Mouse (Mus musculus) MEL (cell line): Measurements from ENCODE around the gene C1qtnf5. TPM values are rescaled to one million over a fixed set of nuclear protein-coding genes. Genes with fewer than 3 reads are reported as not detected.

Source experiments
- DNase-seq: peaks from one replicate; pipeline ENCODE4 v3.0.0; 2011; ENCODE audit warnings: low read depth, low spot score
- H3K27ac ChIP-seq: 2 replicates; pipeline ENCODE4 v1.5.1; 2012; ENCODE audit warnings: low read depth, mild to moderate bottlenecking, control low read depth, low read length, moderate library complexity; ENCODE audit not compliant: control insufficient read depth
- H3K27me3 ChIP-seq, 2 experiments: fragments of 150-350 bp in 1 of 2; sonication (generic) in 1 of 2; 2 replicates each; pipeline ENCODE4 v1.6.1; 2012; ENCODE audit warnings: low read length in 2 of 2, mild to moderate bottlenecking in 2 of 2, improper control_type of control experiment in 1 of 2, moderate library complexity in 1 of 2; ENCODE audit not compliant: insufficient read depth in 2 of 2, control insufficient read depth in 1 of 2
- H3K36me3 ChIP-seq, 2 experiments: 2 replicates each; pipeline ENCODE4 v1.6.1; 2012 to 2014; ENCODE audit warnings: low read length in 2 of 2, improper control_type of control experiment in 1 of 2, inconsistent platforms in 1 of 2, mild to moderate bottlenecking in 1 of 2; ENCODE audit not compliant: insufficient read depth in 2 of 2, control insufficient read depth in 1 of 2
- H3K4me1 ChIP-seq, 2 experiments: fragments of 150-350 bp in 1 of 2; sonication (generic) in 1 of 2; 2 replicates each; pipeline ENCODE4 v1.6.1; 2012; ENCODE audit warnings: low read length in 2 of 2, improper control_type of control experiment in 1 of 2, mild to moderate bottlenecking in 1 of 2; ENCODE audit not compliant: insufficient read depth in 2 of 2, control insufficient read depth in 1 of 2
- H3K4me3 ChIP-seq, 2 experiments: fragments of 150-350 bp in 1 of 2; sonication (generic) in 1 of 2; 2 replicates each; pipeline ENCODE4 v1.5.1; 2012; ENCODE audit warnings: low read depth in 2 of 2, low read length in 2 of 2, mild to moderate bottlenecking in 2 of 2, moderate library complexity in 2 of 2, control low read depth in 1 of 2, improper control_type of control experiment in 1 of 2; ENCODE audit not compliant: control insufficient read depth in 1 of 2, insufficient read depth in 1 of 2
- H3K79me2 ChIP-seq: 2 replicates; pipeline ENCODE4 v1.6.1; 2012; ENCODE audit warnings: mild to moderate bottlenecking, low read length, moderate library complexity; ENCODE audit not compliant: control insufficient read depth, poor library complexity, insufficient read depth
- H3K9ac ChIP-seq: 2 replicates; pipeline ENCODE4 v1.6.1; 2012; ENCODE audit warnings: low read depth, mild to moderate bottlenecking, control low read depth, low read length, moderate library complexity; ENCODE audit not compliant: control insufficient read depth, poor library complexity, severe bottlenecking
- H3K9me3 ChIP-seq: fragments of 150-350 bp; sonication (generic); replicated peaks from 2 replicates; pipeline ENCODE4 v1.6.1; 2012; ENCODE audit warnings: mild to moderate bottlenecking, low read length, improper control_type of control experiment, moderate library complexity; ENCODE audit not compliant: insufficient read depth
- BHLHE40 ChIP-seq: IDR thresholded peaks from 2 replicates; pipeline ENCODE4 v1.6.1; 2012; ENCODE audit warnings: low read depth, mild to moderate bottlenecking, inconsistent platforms, low read length, improper control_type of control experiment, borderline replicate concordance
- ELF1 ChIP-seq: IDR thresholded peaks from 2 replicates; pipeline ENCODE4 v1.6.1; 2014; ENCODE audit warnings: low read depth, mild to moderate bottlenecking, inconsistent platforms, low read length, improper control_type of control experiment, moderate library complexity
- EP300 ChIP-seq, 2 experiments: IDR thresholded peaks; 2 replicates each; pipeline ENCODE4 v1.6.1; 2011; ENCODE audit warnings: improper control_type of control experiment in 2 of 2, low read length in 2 of 2, low read depth in 1 of 2, mild to moderate bottlenecking in 1 of 2
- ETS1 ChIP-seq: IDR thresholded peaks from 2 replicates; pipeline ENCODE4 v1.6.1; 2012; ENCODE audit warnings: low read depth, mild to moderate bottlenecking, inconsistent platforms, low read length, improper control_type of control experiment, moderate library complexity
- GABPA ChIP-seq: IDR thresholded peaks from 2 replicates; pipeline ENCODE4 v1.6.1; 2012; ENCODE audit warnings: low read depth, mild to moderate bottlenecking, inconsistent platforms, low read length, improper control_type of control experiment, moderate library complexity
- HCFC1 ChIP-seq: IDR thresholded peaks from 2 replicates; pipeline ENCODE4 v1.6.1; 2012; ENCODE audit warnings: low read depth, mild to moderate bottlenecking, inconsistent platforms, low read length, improper control_type of control experiment, moderate library complexity
- JUND ChIP-seq: IDR thresholded peaks from 2 replicates; pipeline ENCODE4 v1.6.1; 2011; ENCODE audit warnings: low read depth, mild to moderate bottlenecking, improper control_type of control experiment, low read length
- KAT2A ChIP-seq: conservative IDR thresholded peaks from 2 replicates; pipeline ENCODE4 v1.6.1; 2012; ENCODE audit warnings: low read depth, low read length, improper control_type of control experiment, inconsistent platforms
- MAX ChIP-seq: IDR thresholded peaks from 2 replicates; pipeline ENCODE4 v1.6.1; 2011; ENCODE audit warnings: low read length, improper control_type of control experiment
- MEF2A ChIP-seq: IDR thresholded peaks from 2 replicates; pipeline ENCODE4 v1.6.1; 2014; ENCODE audit warnings: low read depth, mild to moderate bottlenecking, inconsistent platforms, low read length, improper control_type of control experiment; ENCODE audit not compliant: poor library complexity, insufficient replicate concordance, severe bottlenecking; ENCODE audit errors: extremely low read depth
- MYC ChIP-seq: IDR thresholded peaks from 2 replicates; pipeline ENCODE4 v1.6.1; 2011; ENCODE audit warnings: low read depth, mild to moderate bottlenecking, low read length, improper control_type of control experiment, moderate library complexity
- NRF1 ChIP-seq: IDR thresholded peaks from 2 replicates; pipeline ENCODE4 v1.6.1; 2014; ENCODE audit warnings: low read depth, mild to moderate bottlenecking, inconsistent platforms, low read length, improper control_type of control experiment, moderate library complexity; ENCODE audit not compliant: poor library complexity, insufficient read depth, severe bottlenecking
- RCOR1 ChIP-seq: IDR thresholded peaks from 2 replicates; pipeline ENCODE4 v1.6.1; 2012; ENCODE audit warnings: low read depth, mild to moderate bottlenecking, inconsistent platforms, low read length, improper control_type of control experiment
- SIN3A ChIP-seq: IDR thresholded peaks from 2 replicates; pipeline ENCODE4 v1.6.1; 2012; ENCODE audit warnings: low read length, improper control_type of control experiment, inconsistent platforms
- USF2 ChIP-seq, 2 experiments: IDR thresholded peaks; 2 replicates each; pipeline ENCODE4 v1.6.1; 2011 to 2012; ENCODE audit warnings: improper control_type of control experiment in 2 of 2, low read length in 2 of 2, borderline replicate concordance in 1 of 2, inconsistent platforms in 1 of 2, low read depth in 1 of 2, mild to moderate bottlenecking in 1 of 2; ENCODE audit not compliant: insufficient read depth in 1 of 2
- ZC3H11A ChIP-seq: IDR thresholded peaks from 2 replicates; pipeline ENCODE4 v1.6.1; 2012; ENCODE audit warnings: low read depth, mild to moderate bottlenecking, inconsistent platforms, low read length, improper control_type of control experiment
- polyA plus RNA-seq, 2 experiments: library from polyadenylated mRNA; stranded (reverse) in 1 of 2; unstranded in 1 of 2; fragments of >175 nt in 1 of 2; fragments of >200 nt in 1 of 2; gene quantifications; 2 replicates each; pipeline versions ENCODE4 v1.2.1 to v1.2.4; 2012; ENCODE audit warnings: low replicate concordance in 2 of 2, low read depth in 1 of 2; ENCODE audit not compliant: insufficient read length in 2 of 2, insufficient read depth in 1 of 2, missing spikeins in 1 of 2
- total RNA-seq: library from RNA; depleted of rRNA; stranded (reverse); fragments of 300-350 nt; gene quantifications from 2 replicates; pipeline ENCODE4 v1.2.3, GENCODE M21; 2012

C1qtnf5 gene
- total and polyA plus RNA-seq, 3 experiments: 0.13 to 0.19 TPM; not detected in 1

- Histone ChIP-seq H3K79me2 (no peaks in the 10 kb centered on the region; the same call in 1 of the 2 replicates), H3K9me3 (no peaks in the 10 kb centered on the region), H3K27ac (no peak overlapping the region), H3K27me3 (no peaks in the 10 kb centered on the region), H3K36me3 (peaks cover 0 to 3% of the 10 kb centered on the region in 2 experiments; a peak in 1 of 4 replicates), H3K4me1 (peaks cover 0 to 10% of the 10 kb centered on the region in 2 experiments; a peak in 1 of 4 replicates)
- TF ChIP-seq SIN3A: no peak
- no peak for TF ChIP-seq ETS1
- TF ChIP-seq EP300 (IDR thresholded peaks at IDR 0.05; ENCODE audit: low read depth in 1 of 2, low read length in 2 of 2): no peak
- no peak for TF ChIP-seq USF2 (IDR thresholded peaks at IDR 0.05; ENCODE audit: borderline replicate concordance in 1 of 2, insufficient read depth in 1 of 2, low read depth in 1 of 2, low read length in 2 of 2)
- TF ChIP-seq BHLHE40: no peak
- no peak for TF ChIP-seq MYC
- TF ChIP-seq ZC3H11A: no peak
- no peak for TF ChIP-seq NRF1
- TF ChIP-seq, all 39 proteins: peak for 0
- no peak overlapping the region for H3K9ac ChIP-seq
- no peak overlapping the region for H3K4me3 ChIP-seq
- no peak for DNase-seq
Measured at GRCm38 (mm10) chr9:44070113-44070843, 36.8 kb upstream of the C1qtnf5 start.

DNA sequence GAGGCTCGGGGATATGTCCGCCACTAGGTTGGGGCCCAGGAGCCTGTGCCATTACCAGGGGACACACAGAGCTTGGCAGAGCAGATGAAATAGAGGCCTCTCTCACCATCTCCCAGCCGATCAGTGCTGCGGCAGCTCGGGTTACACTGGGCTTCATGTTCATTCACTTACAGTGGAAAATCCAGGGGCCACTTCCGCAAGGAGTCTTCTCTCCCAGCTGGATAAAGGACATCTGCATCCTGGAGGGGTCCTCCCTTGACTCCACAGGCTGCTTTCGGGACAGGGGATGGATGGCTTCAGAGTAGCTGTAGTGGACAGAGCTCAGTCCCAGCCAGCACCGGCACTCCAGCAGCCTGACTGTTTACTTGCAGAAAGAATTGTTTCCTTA is 36.2 kb upstream of the C1qtnf5 start:
- H3K9me3 ChIP-seq: no peaks in the 10 kb centered on the region
- no peak overlapping the region for H3K4me3 ChIP-seq
- no peak overlapping the region for H3K27ac ChIP-seq
- no peak overlapping the region for H3K9ac ChIP-seq
- no peak for TF ChIP-seq KAT2A
- TF ChIP-seq JUND: no peak
- no peak for TF ChIP-seq MEF2A
- TF ChIP-seq GABPA: no peak
- TF ChIP-seq HCFC1: no peak
- TF ChIP-seq MAX: no peak
- no peak for TF ChIP-seq ELF1
- TF ChIP-seq RCOR1: no peak
- no peak for TF ChIP-seq BHLHE40
- H3K27me3 ChIP-seq: no peaks in the 10 kb centered on the region
- no peak for DNase-seq
- no peaks in the 10 kb centered on the region; the same call in 1 of the 2 replicates for H3K79me2 ChIP-seq
- peaks cover 0 to 3% of the 10 kb centered on the region in 2 experiments; a peak in 1 of 4 replicates for H3K36me3 ChIP-seq
- peaks cover 0 to 10% of the 10 kb centered on the region in 2 experiments; a peak in 1 of 4 replicates for H3K4me1 ChIP-seq
